Mouse (Mus musculus): ENCODE measurements around the gene Nt5c3.

GRCm38 (mm10) chr6:56854803-56855202, 68.9 kb downstream of the Nt5c3 start:
- no peak for TF ChIP-seq POLR2A (IDR thresholded peaks at IDR 0.05; ENCODE audit: control insufficient read depth in 1 of 2, insufficient read depth in 1 of 2, low read depth in 1 of 2, low read length in 2 of 2, poor library complexity in 1 of 2)
- no peak for TF ChIP-seq KAT2A (conservative IDR thresholded peaks at IDR 0.05; ENCODE audit: low read depth, low read length)

Measured in MEL (cell line).